Mouse (Mus musculus): ENCODE data around the gene G6pdx. TPM values are rescaled to one million over a fixed set of nuclear protein-coding genes. Genes with fewer than 3 reads are reported as not detected.

Gene G6pdx
- polyA plus RNA-seq, 1 experiment from 2014 or later, result 53.5 TPM

GRCm38 (mm10) chrX:74392535-74393443 lies 36.2 kb downstream of the G6pdx start, which contains the start of the genes Fam3a and Ikbkg:
Fam3a (minus strand) TSS chrX:74393272.
Ikbkg (plus strand) TSS chrX:74393290.
- Histone ChIP-seq H3K4me3 (peak within 1 kb of the TSS; percentile 62), H3K4me1 (peaks cover 6% of the 10 kb centered on the region), H3K27ac (peak within 1 kb of the TSS; percentile 92), H3K27me3 (ENCODE audit: poor library complexity, severe bottlenecking) (no peaks in the 10 kb centered on the region), H3K36me3 (replicated peaks) (peaks cover 4% of the 10 kb centered on the region; the same call in 1 of the 2 replicates), H3K9me3 (no peaks in the 10 kb centered on the region)
- peak; percentile 77 for DNase-seq (ENCODE audit: extremely low spot score, low spot score)
- WGBS, result 21% methylated on average over 29 of the region's 30 CpGs

- Histone ChIP-seq H3K4me3 (no peak overlapping the region), H3K27ac (no peak overlapping the region), H3K9me3 (no peaks in the 10 kb centered on the region), H3K4me1 (no peaks in the 10 kb centered on the region; the same call in 1 of the 2 replicates), H3K27me3 (ENCODE audit: poor library complexity, severe bottlenecking) (no peaks in the 10 kb centered on the region), H3K36me3 (replicated peaks) (peaks cover 32% of the 10 kb centered on the region)
- no peak for DNase-seq (ENCODE audit: extremely low spot score, low spot score)
Measured at GRCm38 (mm10) chrX:74388153-74388552, 40.8 kb downstream of the G6pdx start.

GRCm38 (mm10) chrX:74384451-74384850 lies 44.5 kb downstream of the G6pdx start:
- Histone ChIP-seq H3K4me1 (no peaks in the 10 kb centered on the region), H3K36me3 (replicated peaks) (peaks cover 28% of the 10 kb centered on the region), H3K27me3 (ENCODE audit: poor library complexity, severe bottlenecking) (no peaks in the 10 kb centered on the region), H3K27ac (no peak overlapping the region), H3K4me3 (no peak overlapping the region), H3K9me3 (no peaks in the 10 kb centered on the region)
- 71% methylated on average over 2 of the region's 2 CpGs for WGBS
- no peak for DNase-seq (ENCODE audit: extremely low spot score, low spot score)

GRCm38 (mm10) chrX:74372888-74373549 lies 56.0 kb downstream of the G6pdx start, which contains the start of the genes Ubl4a and Slc10a3:
Ubl4a (minus strand) TSS chrX:74373218.
Slc10a3 (minus strand) TSS chrX:74373349.
- Histone ChIP-seq H3K27me3 (ENCODE audit: poor library complexity, severe bottlenecking) (no peaks in the 10 kb centered on the region), H3K9me3 (no peaks in the 10 kb centered on the region), H3K4me3 (peak within 1 kb of the TSS; percentile 53), H3K4me1 (peaks cover 17% of the 10 kb centered on the region), H3K36me3 (replicated peaks) (peaks cover 13% of the 10 kb centered on the region), H3K27ac (peak within 1 kb of the TSS; percentile 78)
- DNase-seq (ENCODE audit: extremely low spot score, low spot score), result peak; percentile 83
- 18% methylated on average over 32 of the region's 32 CpGs for WGBS

- Histone ChIP-seq H3K9me3 (no peaks in the 10 kb centered on the region), H3K4me1 (peaks cover 28% of the 10 kb centered on the region), H3K27ac (peak overlapping the region; percentile 91), H3K4me3 (peak overlapping the region; percentile 66), H3K27me3 (ENCODE audit: poor library complexity, severe bottlenecking) (no peaks in the 10 kb centered on the region), H3K36me3 (replicated peaks) (peaks cover 30% of the 10 kb centered on the region)
- peak; percentile 57 for DNase-seq (ENCODE audit: extremely low spot score, low spot score)
- WGBS, result 13% methylated on average over 40 of the region's 49 CpGs
Measured at GRCm38 (mm10) chrX:74368209-74368909, 60.6 kb downstream of the G6pdx start.

- H3K27ac ChIP-seq, result peak overlapping the region; percentile 91
- no peak for DNase-seq (ENCODE audit: extremely low spot score, low spot score)
- WGBS, result 75% methylated on average over 10 of the region's 10 CpGs
Measured at GRCm38 (mm10) chrX:74367512-74367911, 61.5 kb downstream of the G6pdx start.

More at GRCm38 (mm10) chrX:74367512-74367911, 61.5 kb downstream of the G6pdx start:
- no peaks in the 10 kb centered on the region for H3K9me3 ChIP-seq
- peaks cover 30% of the 10 kb centered on the region for H3K36me3 ChIP-seq (replicated peaks)
- no peaks in the 10 kb centered on the region for H3K27me3 ChIP-seq (ENCODE audit: poor library complexity, severe bottlenecking)
- peak overlapping the region; percentile 66 for H3K4me3 ChIP-seq
- H3K4me1 ChIP-seq, result peaks cover 22% of the 10 kb centered on the region

Other genes starting within 250 kb of the G6pdx start
- 265 and 269 TPM in 2 replicates for gene Flna, start 179.4 kb downstream of the G6pdx start, polyA plus RNA-seq (2016; fragmentation: Nextera tagmentation; extraction: Ambion mirVana)
- 22.2 and 25.7 TPM in 2 replicates for gene Emd, start 174.5 kb downstream of the G6pdx start, polyA plus RNA-seq (2016; fragmentation: Nextera tagmentation; extraction: Ambion mirVana)
- 800 and 812 TPM in 2 replicates for gene Rpl10, start 158.4 kb downstream of the G6pdx start, polyA plus RNA-seq (2016; fragmentation: Nextera tagmentation; extraction: Ambion mirVana)
- 66.3 and 75.8 TPM in 2 replicates for gene Taz, start 147.3 kb downstream of the G6pdx start, polyA plus RNA-seq (2016; fragmentation: Nextera tagmentation; extraction: Ambion mirVana)
- gene Dnase1l1, start 146.9 kb downstream of the G6pdx start, polyA plus RNA-seq (2016; fragmentation: Nextera tagmentation; extraction: Ambion mirVana), result 4.5 and 5.1 TPM in 2 replicates
- 82.6 and 84.6 TPM in 2 replicates for gene Atp6ap1, start 132.1 kb downstream of the G6pdx start, polyA plus RNA-seq (2016; fragmentation: Nextera tagmentation; extraction: Ambion mirVana)
- gene Gdi1, start 124.2 kb downstream of the G6pdx start, polyA plus RNA-seq (2016; fragmentation: Nextera tagmentation; extraction: Ambion mirVana), result 239 and 242 TPM in 2 replicates
- 63.4 and 67.3 TPM in 2 replicates for gene Fam50a, start 116.2 kb downstream of the G6pdx start, polyA plus RNA-seq (2016; fragmentation: Nextera tagmentation; extraction: Ambion mirVana)
- 16.1 and 20.3 TPM in 2 replicates for gene Plxna3, start 100.1 kb downstream of the G6pdx start, polyA plus RNA-seq (2016; fragmentation: Nextera tagmentation; extraction: Ambion mirVana)
- gene Lage3, start 75.6 kb downstream of the G6pdx start, polyA plus RNA-seq (2016; fragmentation: Nextera tagmentation; extraction: Ambion mirVana), result 120 and 125 TPM in 2 replicates
- gene Ubl4a, start 56.0 kb downstream of the G6pdx start, polyA plus RNA-seq (2016; fragmentation: Nextera tagmentation; extraction: Ambion mirVana), result 64.3 and 67.3 TPM in 2 replicates
- gene Slc10a3, start 55.8 kb downstream of the G6pdx start, polyA plus RNA-seq (2016; fragmentation: Nextera tagmentation; extraction: Ambion mirVana), result 10.6 and 12.5 TPM in 2 replicates
- gene Fam3a, start 35.9 kb downstream of the G6pdx start, polyA plus RNA-seq (2016; fragmentation: Nextera tagmentation; extraction: Ambion mirVana), result 22.8 and 23.7 TPM in 2 replicates
- gene Ikbkg, start 35.9 kb downstream of the G6pdx start, polyA plus RNA-seq (2016; fragmentation: Nextera tagmentation; extraction: Ambion mirVana), result 18.9 and 20.9 TPM in 2 replicates
- gene Gm6880, start 52.2 kb upstream of the G6pdx start, polyA plus RNA-seq (2016; fragmentation: Nextera tagmentation; extraction: Ambion mirVana), result not detected in 2 replicates
- gene Olfr1326-ps1, start 145.7 kb upstream of the G6pdx start, polyA plus RNA-seq (2016; fragmentation: Nextera tagmentation; extraction: Ambion mirVana), result not detected in 2 replicates
- gene Olfr1325, start 163.5 kb upstream of the G6pdx start, polyA plus RNA-seq (2016; fragmentation: Nextera tagmentation; extraction: Ambion mirVana), result not detected in 2 replicates
- gene Gm5640, start 216.4 kb upstream of the G6pdx start, polyA plus RNA-seq (2016; fragmentation: Nextera tagmentation; extraction: Ambion mirVana), result not detected in 2 replicates

All from forebrain, embryonic 10.5 days (tissue).